Mouse (Mus musculus): Measurements from ENCODE around the gene Golt1a. TPM values are rescaled to one million over a fixed set of nuclear protein-coding genes. Genes with fewer than 3 reads are reported as not detected.

Gene Golt1a
- 0.26 and 1.2 TPM in 2 replicates for polyA plus RNA-seq (2015; fragmentation: Nextera tagmentation; extraction: Ambion mirVana)

DNA sequence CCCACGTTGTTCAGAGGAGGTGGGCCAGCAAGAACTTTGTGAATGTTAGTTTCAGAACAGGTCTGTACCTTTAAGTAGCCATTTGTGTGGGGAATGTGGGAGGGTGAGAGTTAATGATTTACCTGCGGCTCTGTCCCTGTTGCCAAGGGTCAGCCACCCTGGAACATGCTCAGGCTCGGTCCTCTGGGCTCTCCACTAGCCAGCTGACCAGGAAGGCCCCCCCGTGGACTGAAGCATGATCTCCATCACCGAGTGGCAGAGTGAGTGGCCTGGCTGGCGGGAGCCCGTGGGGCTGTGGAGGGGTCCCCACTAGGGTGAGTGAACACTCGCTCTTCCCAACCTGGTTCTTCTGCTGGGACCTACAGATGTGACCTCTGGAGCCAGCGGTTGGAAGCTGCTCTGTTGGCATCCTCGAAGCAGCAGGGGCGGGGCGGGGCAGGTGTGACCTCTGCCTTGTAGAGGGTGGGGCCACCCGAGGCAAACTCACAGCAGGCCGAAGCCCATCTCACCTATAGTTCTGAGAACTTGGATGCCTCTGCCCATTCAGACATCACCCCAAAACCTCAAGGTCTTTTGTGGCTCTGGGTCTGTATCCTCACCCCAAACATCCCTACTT is at the start of gene Golt1a:
Gene Golt1a, plus strand, starts transcription at position 149 of the 616 bp plus-strand sequence.
- Histone ChIP-seq H3K4me1 (ENCODE audit: insufficient read depth, low read depth, low read length) (no peaks in the 10 kb centered on the region), H3K27me3 (replicated peaks; ENCODE audit: insufficient read depth, low read length) (no peaks in the 10 kb centered on the region), H3K36me3 (ENCODE audit: insufficient read depth, low read length) (no peaks in the 10 kb centered on the region), H3K4me3 (ENCODE audit: low read depth, low read length) (no peak within 1 kb of the TSS), H3K27ac (ENCODE audit: low read length) (no peak within 1 kb of the TSS), H3K9ac (replicated peaks; ENCODE audit: low read depth) (no peak within 1 kb of the TSS), H3K9me3 (ENCODE audit: low read length) (no peaks in the 10 kb centered on the region), H3K4me2 (replicated peaks; ENCODE audit: low read depth, low read length) (no peak within 1 kb of the TSS)
- DNase-seq (ENCODE audit: low spot score) (peak; percentile 60), ATAC-seq (peak; percentile 59)
- TF ChIP-seq CTCF (IDR thresholded peaks at IDR 0.05) (no peak), EP300 (IDR thresholded peaks at IDR 0.05) (no peak)
- WGBS, result 53% methylated on average over 14 of the region's 14 CpGs

DNA sequence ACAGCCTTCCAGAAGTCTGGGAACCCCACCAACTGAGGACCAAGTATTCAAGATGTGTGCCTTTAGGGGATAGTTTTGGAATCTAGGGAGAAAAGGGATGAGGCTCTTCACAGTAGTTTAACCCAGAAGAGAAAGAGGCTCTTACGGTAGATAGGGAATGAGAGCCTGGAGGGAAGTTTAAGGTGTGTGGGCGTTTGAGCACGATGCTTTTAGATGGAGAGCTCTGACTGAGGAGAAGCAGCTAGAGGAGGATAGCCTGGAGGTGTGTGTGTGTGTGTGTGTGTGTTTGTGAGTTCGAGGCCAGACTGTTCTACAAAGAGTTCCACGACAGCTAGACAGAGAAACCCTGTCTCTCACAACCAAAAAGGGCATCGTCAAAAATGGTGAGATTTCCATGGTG is 47.0 kb upstream of the Golt1a start:
- Histone ChIP-seq H3K36me3 (ENCODE audit: insufficient read depth, low read length) (no peaks in the 10 kb centered on the region), H3K4me3 (ENCODE audit: low read depth, low read length) (no peak overlapping the region), H3K4me1 (ENCODE audit: insufficient read depth, low read depth, low read length) (no peaks in the 10 kb centered on the region), H3K4me2 (replicated peaks; ENCODE audit: low read depth, low read length) (no peak overlapping the region), H3K9me3 (ENCODE audit: low read length) (no peaks in the 10 kb centered on the region), H3K9ac (replicated peaks; ENCODE audit: low read depth) (no peak overlapping the region), H3K27ac (ENCODE audit: low read length) (no peak overlapping the region), H3K27me3 (replicated peaks; ENCODE audit: insufficient read depth, low read length) (no peaks in the 10 kb centered on the region)
- DNase-seq (ENCODE audit: low spot score) (no peak), ATAC-seq (no peak)
- TF ChIP-seq EP300 (IDR thresholded peaks at IDR 0.05) (no peak), CTCF (IDR thresholded peaks at IDR 0.05) (no peak)
- 95% methylated on average over 6 of the region's 6 CpGs for WGBS

DNA sequence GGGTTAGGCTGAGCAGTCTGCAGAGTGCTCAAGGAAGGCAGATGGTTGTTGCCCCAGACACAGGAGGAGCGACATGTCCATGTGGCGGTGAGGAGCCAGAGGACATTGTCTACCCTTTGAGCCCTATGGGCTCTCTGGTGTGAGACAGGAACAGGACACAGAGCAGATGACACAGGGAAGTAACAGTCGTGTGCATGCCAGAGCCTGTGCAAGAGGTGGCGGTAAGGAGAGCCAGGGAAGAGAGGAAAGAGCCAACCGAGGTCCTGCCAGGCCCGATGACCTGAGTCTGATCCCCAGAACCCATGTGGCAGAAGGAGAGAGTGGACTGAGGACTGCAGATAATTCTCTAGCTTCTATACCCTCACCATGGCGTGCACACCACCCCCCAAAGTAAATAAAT is 46.5 kb upstream of the Golt1a start:
- Histone ChIP-seq H3K4me1 (ENCODE audit: insufficient read depth, low read depth, low read length) (no peaks in the 10 kb centered on the region), H3K9ac (replicated peaks; ENCODE audit: low read depth) (no peak overlapping the region), H3K4me2 (replicated peaks; ENCODE audit: low read depth, low read length) (no peak overlapping the region), H3K36me3 (ENCODE audit: insufficient read depth, low read length) (no peaks in the 10 kb centered on the region), H3K27me3 (replicated peaks; ENCODE audit: insufficient read depth, low read length) (no peaks in the 10 kb centered on the region), H3K4me3 (ENCODE audit: low read depth, low read length) (no peak overlapping the region), H3K9me3 (ENCODE audit: low read length) (no peaks in the 10 kb centered on the region), H3K27ac (ENCODE audit: low read length) (no peak overlapping the region)
- no peak for TF ChIP-seq CTCF (IDR thresholded peaks at IDR 0.05)
- TF ChIP-seq EP300 (IDR thresholded peaks at IDR 0.05), result no peak
- ATAC-seq (no peak), DNase-seq (ENCODE audit: low spot score) (no peak)
- WGBS, result 78% methylated on average over 7 of the region's 7 CpGs

DNA sequence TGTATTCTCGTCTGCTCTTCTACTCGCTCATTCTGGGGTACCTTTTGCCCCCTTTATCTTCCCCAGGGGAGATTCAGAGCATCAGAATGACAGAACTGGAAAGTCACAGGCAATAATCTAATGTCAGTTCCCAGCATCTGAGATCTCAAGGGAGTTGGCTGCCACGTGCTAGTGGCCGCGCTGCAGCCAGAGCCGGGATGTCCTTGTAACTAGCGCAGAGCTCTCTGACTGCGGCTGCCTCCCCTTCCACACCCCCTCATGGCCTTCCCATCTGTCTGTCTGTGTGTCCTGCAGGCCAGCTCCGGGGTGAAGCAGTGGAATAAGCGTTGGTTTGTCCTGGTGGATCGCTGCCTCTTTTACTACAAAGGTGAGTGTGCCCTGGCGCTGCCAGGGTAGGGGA is 45.2 kb upstream of the Golt1a start:
- H3K36me3 ChIP-seq (ENCODE audit: insufficient read depth, low read length), result no peaks in the 10 kb centered on the region
- H3K27me3 ChIP-seq (replicated peaks; ENCODE audit: insufficient read depth, low read length), result no peaks in the 10 kb centered on the region
- H3K27ac ChIP-seq (ENCODE audit: low read length), result no peak overlapping the region
- H3K9ac ChIP-seq (replicated peaks; ENCODE audit: low read depth), result no peak overlapping the region
- no peaks in the 10 kb centered on the region for H3K9me3 ChIP-seq (ENCODE audit: low read length)
- ATAC-seq (no peak), DNase-seq (ENCODE audit: low spot score) (no peak)
- TF ChIP-seq CTCF (IDR thresholded peaks at IDR 0.05), result no peak
- no peak for TF ChIP-seq EP300 (IDR thresholded peaks at IDR 0.05)
- no peak overlapping the region for H3K4me3 ChIP-seq (ENCODE audit: low read depth, low read length)
- 68% methylated on average over 12 of the region's 12 CpGs for WGBS
- H3K4me2 ChIP-seq (replicated peaks; ENCODE audit: low read depth, low read length), result no peak overlapping the region
- H3K4me1 ChIP-seq (ENCODE audit: insufficient read depth, low read depth, low read length), result no peaks in the 10 kb centered on the region

DNA sequence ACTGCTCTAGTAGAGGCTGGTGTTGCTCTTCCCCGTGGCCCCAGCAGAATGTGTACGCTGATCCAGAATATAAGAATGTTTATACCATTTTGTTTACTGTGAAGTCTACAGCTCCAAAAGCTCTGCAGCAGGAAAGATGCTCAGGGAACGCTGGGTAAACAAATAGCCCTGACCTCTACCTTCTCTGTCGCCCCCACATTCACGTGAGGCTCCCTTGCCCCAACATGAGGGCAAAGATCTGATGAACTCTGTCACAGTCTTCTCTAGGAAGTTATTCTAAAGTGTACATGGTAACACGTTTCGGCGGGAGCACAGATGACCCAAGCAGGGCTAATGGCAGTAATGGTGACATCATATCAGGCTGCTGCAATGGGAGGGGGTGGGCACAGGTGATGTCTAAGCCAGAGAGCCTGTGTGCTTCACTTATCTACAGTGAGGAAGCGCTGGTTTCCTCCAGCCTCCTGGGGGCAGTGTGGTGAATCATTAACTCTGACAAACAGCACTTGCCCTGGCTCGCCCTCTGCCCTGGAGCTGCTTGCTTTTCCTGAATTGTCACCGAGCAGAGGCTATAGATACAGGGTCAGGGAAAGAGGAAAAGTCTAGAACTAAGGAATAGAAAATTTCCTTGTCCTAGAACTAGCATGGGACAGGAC is 44.4 kb upstream of the Golt1a start:
- ATAC-seq, result peak; percentile 40
- no peaks in the 10 kb centered on the region for H3K36me3 ChIP-seq (ENCODE audit: insufficient read depth, low read length)

DNA sequence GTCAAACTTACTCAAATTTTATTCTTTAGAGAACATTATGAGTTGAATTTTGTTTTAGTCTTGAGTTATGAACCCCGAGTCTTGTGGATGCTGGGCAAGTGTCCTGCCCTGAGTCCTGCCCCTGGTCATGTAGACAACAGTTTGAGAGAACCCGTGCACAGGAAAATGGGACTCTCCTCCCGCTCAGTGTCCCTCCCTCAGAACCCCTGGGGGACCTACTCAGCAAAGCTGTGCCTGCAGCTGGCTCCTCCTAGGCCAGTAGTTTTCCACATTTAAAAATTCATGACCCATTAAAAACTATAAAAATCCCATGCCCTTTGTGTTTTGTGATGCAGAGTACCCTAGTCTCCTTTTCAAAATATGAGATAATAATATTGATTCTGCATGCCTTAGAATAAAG is 42.5 kb upstream of the Golt1a start:
- DNase-seq (ENCODE audit: low spot score) (no peak), ATAC-seq (no peak)
- Histone ChIP-seq H3K27me3 (replicated peaks; ENCODE audit: insufficient read depth, low read length) (no peaks in the 10 kb centered on the region), H3K27ac (ENCODE audit: low read length) (no peak overlapping the region), H3K9ac (replicated peaks; ENCODE audit: low read depth) (no peak overlapping the region), H3K4me3 (ENCODE audit: low read depth, low read length) (no peak overlapping the region), H3K9me3 (ENCODE audit: low read length) (no peaks in the 10 kb centered on the region), H3K4me1 (ENCODE audit: insufficient read depth, low read depth, low read length) (no peaks in the 10 kb centered on the region), H3K4me2 (replicated peaks; ENCODE audit: low read depth, low read length) (no peak overlapping the region), H3K36me3 (ENCODE audit: insufficient read depth, low read length) (no peaks in the 10 kb centered on the region)
- 72% methylated on average over 3 of the region's 3 CpGs for WGBS
- TF ChIP-seq EP300 (IDR thresholded peaks at IDR 0.05), result no peak
- no peak for TF ChIP-seq CTCF (IDR thresholded peaks at IDR 0.05)

More for the DNA sequence above, 44.4 kb upstream of the Golt1a start:
- TF ChIP-seq CTCF (IDR thresholded peaks at IDR 0.05), result peak; percentile 55
- no peak for TF ChIP-seq EP300 (IDR thresholded peaks at IDR 0.05)
- no peak overlapping the region for H3K27ac ChIP-seq (ENCODE audit: low read length)
- H3K27me3 ChIP-seq (replicated peaks; ENCODE audit: insufficient read depth, low read length), result no peaks in the 10 kb centered on the region
- DNase-seq (ENCODE audit: low spot score), result no peak
- no peak overlapping the region for H3K4me3 ChIP-seq (ENCODE audit: low read depth, low read length)
- H3K9ac ChIP-seq (replicated peaks; ENCODE audit: low read depth), result no peak overlapping the region
- H3K4me1 ChIP-seq (ENCODE audit: insufficient read depth, low read depth, low read length), result no peaks in the 10 kb centered on the region
- 27% methylated on average over 11 of the region's 11 CpGs for WGBS
- no peak overlapping the region for H3K4me2 ChIP-seq (replicated peaks; ENCODE audit: low read depth, low read length)
- no peaks in the 10 kb centered on the region for H3K9me3 ChIP-seq (ENCODE audit: low read length)
